Mouse (Mus musculus) limb, embryonic 10.5 days (tissue): ENCODE data around the gene Traf3. TPM values are rescaled to one million over a fixed set of nuclear protein-coding genes. Genes with fewer than 3 reads are reported as not detected.
A peak's percentile ranks its signal among the peaks of the same experiment; 100 is the strongest.

Experiments
- DNase-seq: peaks from one replicate; pipeline ENCODE4 v3.0.0-alpha.2; 2017; ENCODE audit warnings: low spot score
- H3K27ac ChIP-seq: fragments of 300-500 bp; sonication (generic); 2 replicates; pipeline ENCODE4 v1.5.1; 2016; ENCODE audit warnings: mild to moderate bottlenecking
- H3K27me3 ChIP-seq: fragments of 300-500 bp; sonication (generic); 2 replicates; pipeline ENCODE4 v1.6.1; 2016; ENCODE audit warnings: low read depth, mild to moderate bottlenecking; ENCODE audit not compliant: poor library complexity, severe bottlenecking
- H3K36me3 ChIP-seq: fragments of 300-500 bp; sonication (generic); 2 replicates; pipeline ENCODE4 v1.6.1; 2016; ENCODE audit warnings: mild to moderate bottlenecking, moderate library complexity
- H3K4me1 ChIP-seq: fragments of 300-500 bp; sonication (generic); 2 replicates; pipeline ENCODE4 v1.6.1; 2016
- H3K4me3 ChIP-seq: fragments of 300-500 bp; sonication (generic); 2 replicates; pipeline ENCODE4 v1.5.1; 2016; ENCODE audit warnings: mild to moderate bottlenecking, moderate library complexity
- H3K9me3 ChIP-seq: fragments of 300-500 bp; sonication (generic); replicated peaks from 2 replicates; pipeline ENCODE4 v1.6.1; 2016; ENCODE audit warnings: mild to moderate bottlenecking
- WGBS: fragments of 180-500 bp; shearing (Covaris S2); methylation state at CpG from one replicate; pipeline ENCODE4 v1.1.7; 2016; 5-methylcytosine and 5-hydroxymethylcytosine counted together
- polyA plus RNA-seq: library from polyadenylated mRNA; unstranded; fragments of >200 nt; fragmentation: Nextera tagmentation; extraction: Ambion mirVana; gene quantifications from 2 replicates; pipeline ENCODE4 v1.2.1, GENCODE M21; 2016

Traf3 gene
- polyA plus RNA-seq, 1 experiment from 2014 or later: 10.9 TPM

DNA sequence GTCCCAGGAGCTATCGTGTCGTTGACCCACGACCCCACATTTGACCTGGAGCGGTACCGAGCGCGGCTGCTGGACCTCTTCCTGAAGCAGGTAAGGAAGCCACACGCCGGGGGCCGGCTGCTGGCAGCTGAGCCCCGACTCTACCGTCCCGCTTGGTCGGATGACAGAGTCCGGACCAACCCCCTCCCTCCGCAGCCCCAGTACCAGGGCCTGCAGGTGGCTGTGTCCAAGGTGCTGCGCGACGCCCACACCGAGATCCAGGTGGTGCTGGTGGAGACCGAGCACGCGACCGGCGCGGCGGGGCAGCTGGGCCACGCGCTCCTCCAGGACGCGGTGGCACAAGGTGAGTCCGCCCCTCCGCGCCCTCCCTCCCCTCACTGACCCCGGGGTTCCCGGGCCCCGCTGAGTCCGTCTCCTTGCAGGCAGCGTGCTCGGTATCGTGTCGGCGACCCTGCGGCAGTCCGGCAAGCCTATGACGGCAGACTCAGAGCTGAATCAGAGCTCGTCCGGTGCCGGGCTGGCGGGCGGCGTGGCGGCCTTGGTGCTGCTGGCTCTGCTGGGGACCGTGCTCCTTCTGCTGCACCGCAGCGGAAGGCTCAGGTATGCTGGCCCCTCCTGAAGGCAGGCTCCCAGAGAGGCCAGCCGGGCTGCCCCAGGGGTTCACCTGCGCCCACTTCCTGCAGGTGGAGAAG, 109.1 kb downstream of the Traf3 start:
- peaks cover 40% of the 10 kb centered on the region for H3K4me1 ChIP-seq
- H3K36me3 ChIP-seq: no peaks in the 10 kb centered on the region
- peaks cover 75% of the 10 kb centered on the region for H3K27me3 ChIP-seq
- no peak overlapping the region; the same call in 1 of the 2 replicates for H3K27ac ChIP-seq
- under 1% methylated on average over 58 of the region's 58 CpGs for WGBS
- peak overlapping the region; percentile 45 for H3K4me3 ChIP-seq
- peak; percentile 63 for DNase-seq
- 0 out of 2 replicates have a peak, but pooled peaks cover 3% of the 10 kb centered on the region for H3K9me3 ChIP-seq

DNA sequence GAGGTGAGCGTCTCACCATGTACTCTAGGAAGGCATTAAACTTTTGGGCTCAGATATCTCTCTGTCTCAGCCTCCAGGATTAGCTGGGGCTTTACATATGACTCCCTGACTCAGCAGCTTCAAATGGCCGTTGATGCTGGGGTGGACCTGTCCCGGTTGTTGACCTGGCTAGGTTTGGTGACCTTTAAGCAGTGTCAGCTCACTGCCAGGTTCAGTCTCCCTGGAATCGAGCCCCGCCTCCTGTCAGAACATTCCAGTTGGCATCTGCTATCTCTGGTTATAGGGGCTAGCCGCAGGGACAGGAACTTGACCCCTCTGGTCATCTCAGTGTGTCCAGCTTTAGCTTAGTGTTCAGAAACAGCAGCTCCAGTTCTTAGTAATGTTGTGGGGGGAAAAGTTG, 110.2 kb downstream of the Traf3 start:
- 49% methylated on average over 6 of the region's 6 CpGs for WGBS
- H3K27ac ChIP-seq: no peak overlapping the region
- no peak overlapping the region for H3K4me3 ChIP-seq
- 0 out of 2 replicates have a peak, but pooled peaks cover 3% of the 10 kb centered on the region for H3K9me3 ChIP-seq
- DNase-seq: no peak
- H3K36me3 ChIP-seq: no peaks in the 10 kb centered on the region
- peaks cover 64% of the 10 kb centered on the region for H3K27me3 ChIP-seq
- peaks cover 30% of the 10 kb centered on the region for H3K4me1 ChIP-seq

DNA sequence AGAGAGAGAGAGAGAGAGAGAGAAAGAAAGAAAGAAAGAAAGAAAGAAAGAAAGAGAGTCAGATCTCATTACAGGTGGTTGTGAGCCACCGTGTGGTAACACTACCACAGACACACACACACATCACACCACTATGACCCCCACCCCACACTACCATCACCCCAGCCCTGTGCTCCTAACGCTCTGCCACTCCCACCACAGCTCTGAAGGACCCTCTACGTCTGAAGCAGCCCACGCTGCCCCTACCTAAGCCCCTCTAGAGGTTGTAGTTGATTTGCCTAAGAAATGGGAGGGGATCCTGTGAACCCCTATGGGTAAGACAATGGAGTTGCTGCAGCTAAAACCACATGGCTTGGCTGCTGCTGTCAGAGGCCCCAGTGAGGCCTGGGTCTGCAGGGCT, 117.4 kb downstream of the Traf3 start:
- no peak for DNase-seq
- peaks cover 25% of the 10 kb centered on the region for H3K4me1 ChIP-seq
- H3K36me3 ChIP-seq: no peaks in the 10 kb centered on the region
- H3K9me3 ChIP-seq: 0 out of 2 replicates have a peak, but pooled peaks cover 3% of the 10 kb centered on the region
- no peak overlapping the region for H3K27ac ChIP-seq
- peaks cover 11% of the 10 kb centered on the region for H3K27me3 ChIP-seq
- no peak overlapping the region for H3K4me3 ChIP-seq
- WGBS: 77% methylated on average over 4 of the region's 4 CpGs

DNA sequence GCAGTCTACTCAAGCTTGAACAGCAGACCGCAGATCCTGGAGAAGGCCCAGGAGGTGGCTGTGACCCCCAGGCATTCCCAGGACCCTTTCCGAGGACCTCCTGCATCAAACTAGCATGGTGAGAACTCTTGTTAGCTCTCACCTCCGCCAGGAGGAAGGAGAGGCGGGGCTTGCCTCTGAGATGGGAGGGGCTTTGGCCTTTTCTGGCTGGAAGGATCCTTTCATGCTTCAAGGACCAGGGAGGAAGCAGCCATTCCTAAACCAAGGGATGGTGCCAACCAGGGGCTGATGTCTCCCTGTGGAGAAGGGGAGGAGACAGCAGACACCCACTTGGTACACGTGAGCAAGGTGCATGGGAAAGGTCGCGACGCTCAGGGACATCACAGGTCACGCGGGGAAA, 118.4 kb downstream of the Traf3 start:
- Histone ChIP-seq H3K9me3 (no peaks in the 10 kb centered on the region), H3K4me3 (peak overlapping the region; percentile 45), H3K27me3 (peaks cover 11% of the 10 kb centered on the region), H3K4me1 (peaks cover 31% of the 10 kb centered on the region), H3K27ac (peak overlapping the region; percentile 37; the same call in 1 of the 2 replicates), H3K36me3 (no peaks in the 10 kb centered on the region)
- 24% methylated on average over 10 of the region's 10 CpGs for WGBS
- DNase-seq: peak; percentile 50

DNA sequence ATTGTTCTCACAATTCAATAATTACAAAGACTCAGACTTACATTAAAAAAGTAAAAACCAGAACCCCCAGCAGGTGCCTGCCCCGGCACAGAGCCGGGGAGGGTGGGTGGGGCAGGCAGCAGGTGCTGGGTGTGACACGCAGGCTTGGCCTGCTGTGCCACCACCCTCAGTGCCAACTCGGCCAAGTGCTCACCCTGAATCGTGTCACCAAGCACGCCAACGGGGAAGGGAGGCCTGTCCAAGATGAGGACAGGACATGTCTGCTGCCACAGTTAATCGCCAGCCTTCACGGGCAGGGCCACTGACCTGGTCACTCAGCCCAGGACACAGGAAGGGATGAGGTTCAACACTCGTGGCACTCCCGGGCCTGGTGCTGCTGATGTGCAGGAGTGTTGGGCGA, 126.9 kb downstream of the Traf3 start:
- Histone ChIP-seq H3K4me1 (peaks cover 10% of the 10 kb centered on the region; the same call in 1 of the 2 replicates), H3K9me3 (no peaks in the 10 kb centered on the region), H3K36me3 (peaks cover 81% of the 10 kb centered on the region), H3K27ac (no peak overlapping the region), H3K4me3 (no peak overlapping the region), H3K27me3 (no peaks in the 10 kb centered on the region)
- 94% methylated on average over 12 of the region's 12 CpGs for WGBS
- DNase-seq: no peak

- Histone ChIP-seq H3K27me3 (no peaks in the 10 kb centered on the region), H3K4me1 (no peaks in the 10 kb centered on the region), H3K36me3 (peaks cover 97% of the 10 kb centered on the region), H3K27ac (no peak overlapping the region), H3K9me3 (no peaks in the 10 kb centered on the region), H3K4me3 (no peak overlapping the region)
- DNase-seq: no peak
- WGBS: 96% methylated on average over 27 of the region's 27 CpGs
Measured at GRCm38 (mm10) chr12:111301322-111302017, 135.3 kb downstream of the Traf3 start.

- DNase-seq: no peak
- no peak overlapping the region for H3K27ac ChIP-seq
- H3K9me3 ChIP-seq: no peaks in the 10 kb centered on the region
- peaks cover 97% of the 10 kb centered on the region for H3K36me3 ChIP-seq
- H3K27me3 ChIP-seq: no peaks in the 10 kb centered on the region
- H3K4me3 ChIP-seq: no peak overlapping the region
- no peaks in the 10 kb centered on the region for H3K4me1 ChIP-seq
- 95% methylated on average over 14 of the region's 14 CpGs for WGBS
Measured at GRCm38 (mm10) chr12:111302018-111302345, 135.8 kb downstream of the Traf3 start.

- WGBS: 91% methylated on average over 8 of the region's 8 CpGs
- H3K9me3 ChIP-seq: no peaks in the 10 kb centered on the region
Measured at GRCm38 (mm10) chr12:111303702-111304337, 137.7 kb downstream of the Traf3 start.

GRCm38 (mm10) chr12:111306821-111307220, 140.7 kb downstream of the Traf3 start:
- Histone ChIP-seq H3K9me3 (no peaks in the 10 kb centered on the region), H3K4me1 (no peaks in the 10 kb centered on the region)
- WGBS: 88% methylated on average over 8 of the region's 8 CpGs

More at GRCm38 (mm10) chr12:111303702-111304337, 137.7 kb downstream of the Traf3 start:
- DNase-seq: no peak
- Histone ChIP-seq H3K4me1 (no peaks in the 10 kb centered on the region), H3K36me3 (peaks cover 94% of the 10 kb centered on the region), H3K27me3 (no peaks in the 10 kb centered on the region), H3K27ac (no peak overlapping the region), H3K4me3 (no peak overlapping the region)

GRCm38 (mm10) chr12:111309256-111309655, 143.1 kb downstream of the Traf3 start:
- peaks cover 97% of the 10 kb centered on the region for H3K36me3 ChIP-seq
- no peaks in the 10 kb centered on the region for H3K4me1 ChIP-seq
- WGBS: 86% methylated on average over 12 of the region's 12 CpGs
- no peaks in the 10 kb centered on the region for H3K9me3 ChIP-seq
- DNase-seq: no peak
- H3K4me3 ChIP-seq: no peak overlapping the region
- H3K27me3 ChIP-seq: no peaks in the 10 kb centered on the region
- H3K27ac ChIP-seq: no peak overlapping the region

More at GRCm38 (mm10) chr12:111306821-111307220, 140.7 kb downstream of the Traf3 start:
- DNase-seq: no peak
- H3K27ac ChIP-seq: no peak overlapping the region
- H3K27me3 ChIP-seq: no peaks in the 10 kb centered on the region
- peaks cover 97% of the 10 kb centered on the region for H3K36me3 ChIP-seq
- no peak overlapping the region for H3K4me3 ChIP-seq

DNA sequence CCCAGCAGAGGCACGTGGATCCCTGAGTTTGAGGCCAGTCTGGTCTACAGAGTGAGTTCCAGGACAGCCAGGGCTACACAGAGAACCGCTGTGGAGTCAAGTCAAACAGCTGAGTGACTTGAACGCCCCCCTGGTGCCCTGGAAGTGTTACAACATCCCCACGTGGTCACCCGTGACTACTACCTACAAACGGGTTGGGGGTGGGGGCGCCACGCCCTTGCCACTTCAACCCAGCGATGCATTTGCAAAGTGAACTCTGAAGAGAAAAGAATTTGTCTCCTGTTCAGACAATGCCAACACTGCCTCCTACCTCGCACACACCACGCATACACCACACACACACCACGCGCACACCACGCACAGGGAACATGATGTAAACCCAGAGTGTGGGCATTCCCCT, 143.8 kb downstream of the Traf3 start:
- no peak overlapping the region for H3K27ac ChIP-seq
- H3K4me3 ChIP-seq: no peak overlapping the region
- no peaks in the 10 kb centered on the region for H3K4me1 ChIP-seq
- H3K9me3 ChIP-seq: no peaks in the 10 kb centered on the region
- no peaks in the 10 kb centered on the region for H3K27me3 ChIP-seq
- H3K36me3 ChIP-seq: peaks cover 97% of the 10 kb centered on the region
- DNase-seq: no peak
- 85% methylated on average over 14 of the region's 14 CpGs for WGBS

DNA sequence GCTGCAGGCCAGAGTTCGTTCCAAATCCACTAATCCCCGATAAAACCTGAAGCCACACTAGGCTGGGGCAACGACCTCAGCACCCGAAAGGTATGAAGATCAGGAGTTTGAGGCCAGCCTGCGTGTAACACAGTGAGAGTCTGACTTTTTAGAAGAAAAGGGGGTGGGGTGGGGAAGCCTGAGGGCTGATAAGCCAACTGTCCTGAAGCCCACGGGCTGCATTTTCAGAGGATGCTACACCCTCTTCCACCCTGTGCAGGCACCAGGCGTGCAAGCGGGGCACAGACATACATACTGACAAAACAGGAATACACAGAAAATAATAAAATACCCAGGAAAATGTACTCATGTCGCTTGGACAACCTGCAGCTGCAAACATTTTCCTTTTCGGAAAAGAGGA, 145.6 kb downstream of the Traf3 start:
- H3K36me3 ChIP-seq: peaks cover 97% of the 10 kb centered on the region
- H3K4me3 ChIP-seq: no peak overlapping the region
- WGBS: 94% methylated on average over 10 of the region's 10 CpGs
- no peaks in the 10 kb centered on the region for H3K4me1 ChIP-seq
- H3K27me3 ChIP-seq: no peaks in the 10 kb centered on the region
- H3K9me3 ChIP-seq: no peaks in the 10 kb centered on the region
- no peak for DNase-seq
- H3K27ac ChIP-seq: no peak overlapping the region

- H3K27me3 ChIP-seq: no peaks in the 10 kb centered on the region
- no peaks in the 10 kb centered on the region for H3K4me1 ChIP-seq
- no peak overlapping the region for H3K27ac ChIP-seq
- DNase-seq: no peak
- H3K4me3 ChIP-seq: no peak overlapping the region
- H3K9me3 ChIP-seq: no peaks in the 10 kb centered on the region
- peaks cover 100% of the 10 kb centered on the region for H3K36me3 ChIP-seq
- WGBS: 93% methylated on average over 7 of the region's 7 CpGs
Measured at GRCm38 (mm10) chr12:111314273-111314672, 148.1 kb downstream of the Traf3 start.
